Mouse (Mus musculus) lung, postnatal 10 days (tissue): ENCODE data around the gene Ctcfl.

Experiments used
- DNase-seq: peaks from one replicate; pipeline ENCODE4 v3.0.0; 2021

Ctcfl gene

DNA sequence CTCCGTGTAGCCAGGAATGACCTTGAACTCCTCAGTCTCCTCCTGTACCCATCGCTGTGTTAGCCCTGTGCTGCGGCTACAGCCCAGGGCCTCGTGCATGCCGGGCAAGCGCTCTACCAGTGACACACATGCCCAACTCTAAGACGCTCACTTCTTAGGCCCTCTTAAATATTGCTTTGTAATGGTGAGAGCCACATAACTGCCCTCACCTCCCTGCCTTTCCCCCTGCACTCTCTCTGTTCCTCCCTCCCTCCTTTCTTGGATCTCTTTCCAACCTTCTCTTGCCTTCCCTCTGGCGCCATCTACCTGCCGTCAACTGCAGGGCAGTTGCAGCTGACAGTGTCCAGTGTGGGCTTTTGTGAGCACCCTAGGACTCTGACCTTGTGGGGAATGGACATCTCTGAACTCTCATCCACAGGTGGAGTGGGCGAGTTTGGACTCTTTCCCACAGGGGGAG is 38.5 kb downstream of the Ctcfl start:
- DNase-seq = peak; percentile 89

DNA sequence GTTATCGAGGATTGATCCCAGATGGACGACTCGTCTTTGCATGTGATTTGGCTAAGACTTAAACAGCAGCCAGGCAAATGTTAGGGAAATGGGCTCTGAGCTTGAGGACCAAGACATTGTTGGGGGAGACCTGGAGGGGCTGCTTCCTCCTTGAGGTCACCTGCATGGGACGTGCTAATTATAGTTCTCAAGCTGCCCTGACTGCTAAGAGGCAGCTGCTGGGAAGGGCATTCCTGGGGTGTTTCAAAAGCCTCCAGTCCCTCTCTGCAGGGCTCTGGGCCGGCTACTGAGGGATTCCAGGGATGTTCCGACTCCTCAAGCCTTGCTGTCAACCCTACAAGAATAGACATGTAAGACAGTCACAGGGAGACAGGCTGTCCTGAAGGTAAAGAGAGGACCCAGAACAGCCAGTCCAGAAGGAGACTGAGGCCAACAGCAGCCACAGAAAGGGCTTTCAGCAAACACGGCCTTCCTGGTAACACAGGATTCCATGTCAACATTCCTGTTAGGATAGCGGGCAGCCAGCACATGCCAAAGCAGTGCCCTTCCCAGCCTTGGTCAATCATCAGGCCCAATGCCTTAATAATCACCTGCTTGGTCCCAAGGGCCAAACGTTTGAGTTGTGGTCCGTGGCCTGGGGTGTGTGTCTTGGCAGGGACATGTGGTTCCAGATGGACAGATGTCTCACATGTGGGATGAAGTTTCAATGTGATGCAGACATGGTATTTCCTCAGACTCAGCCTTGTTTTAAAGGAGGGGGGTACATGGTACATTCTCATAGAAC is 39.4 kb downstream of the Ctcfl start:
- no peak for DNase-seq

DNA sequence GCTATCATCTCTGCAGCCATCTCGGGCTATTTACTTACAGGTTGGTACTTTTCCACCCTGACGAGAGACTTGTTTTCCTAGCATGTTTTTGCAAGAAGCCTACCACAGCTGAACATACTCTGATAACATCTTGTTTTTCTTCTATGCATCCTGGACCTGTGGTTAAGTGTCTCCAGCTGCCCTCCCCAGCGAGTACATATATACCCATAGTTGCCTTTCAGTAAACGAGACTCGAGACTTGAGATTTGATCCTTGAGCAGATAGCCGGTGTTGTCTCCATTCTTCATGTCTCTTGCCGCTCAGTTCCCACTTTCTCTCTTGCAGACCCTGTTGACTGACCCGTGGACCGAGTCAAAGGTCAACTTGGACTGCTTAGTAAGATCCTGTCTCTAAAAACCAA is 42.4 kb downstream of the Ctcfl start:
- DNase-seq = no peak

DNA sequence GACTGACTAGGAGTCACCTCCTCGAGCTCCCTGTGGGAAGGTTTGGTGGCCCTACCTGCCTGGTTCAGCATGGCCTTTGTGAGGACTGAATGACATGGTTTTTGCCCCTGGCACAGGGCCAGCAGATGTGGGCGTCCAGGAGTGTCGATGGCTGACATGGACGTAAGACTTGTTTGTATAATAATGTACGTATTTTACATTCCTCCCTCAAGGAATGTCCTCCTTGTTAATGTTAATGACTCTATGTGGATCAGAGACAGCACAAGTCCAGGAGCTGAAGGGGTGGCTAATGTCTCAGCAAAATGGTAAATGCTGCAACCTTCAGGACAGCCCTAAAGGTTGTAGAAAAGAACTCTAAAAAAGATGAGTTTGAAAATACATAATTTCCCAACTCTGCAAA is 45.7 kb downstream of the Ctcfl start:
- DNase-seq = no peak

DNA sequence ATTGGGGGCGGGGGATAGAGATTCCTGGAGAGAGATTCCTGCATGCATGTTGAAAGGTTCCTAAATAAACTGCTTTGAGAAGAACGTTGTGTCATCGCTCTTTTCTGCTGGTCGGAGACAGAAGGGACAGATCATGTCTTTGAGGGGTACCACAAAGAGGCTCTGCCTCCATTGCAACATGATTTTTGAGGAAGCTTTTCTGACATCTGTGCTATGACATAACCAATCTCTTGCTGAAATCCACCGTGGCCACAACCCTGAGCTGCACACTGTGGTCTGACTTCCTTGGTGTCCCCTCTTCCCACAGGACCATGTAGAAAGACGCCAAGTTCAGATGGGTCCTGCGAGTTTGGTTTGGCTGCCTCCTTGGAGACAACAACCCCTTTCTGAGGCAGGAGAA is 46.4 kb downstream of the Ctcfl start:
- DNase-seq = no peak

DNA sequence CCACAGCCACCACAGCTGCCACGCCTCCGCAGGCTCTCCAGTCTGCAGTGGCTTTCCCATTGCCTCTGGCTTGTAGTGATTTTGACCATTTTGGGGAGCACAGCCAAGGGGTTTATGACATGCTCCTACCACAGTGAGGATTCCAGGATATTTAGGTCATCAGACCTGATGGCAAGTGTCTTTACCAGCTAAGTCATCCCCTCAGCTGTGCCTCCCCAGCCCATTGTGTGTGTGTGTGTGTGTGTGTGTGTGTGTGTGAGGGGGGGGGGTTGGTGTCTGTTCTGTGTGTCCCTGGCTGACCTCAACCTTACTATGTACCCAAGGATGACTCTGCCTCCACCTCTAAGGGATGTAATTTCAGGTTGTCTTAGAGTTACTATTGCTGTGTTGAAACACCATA is 54.5 kb downstream of the Ctcfl start:
- DNase-seq = no peak

DNA sequence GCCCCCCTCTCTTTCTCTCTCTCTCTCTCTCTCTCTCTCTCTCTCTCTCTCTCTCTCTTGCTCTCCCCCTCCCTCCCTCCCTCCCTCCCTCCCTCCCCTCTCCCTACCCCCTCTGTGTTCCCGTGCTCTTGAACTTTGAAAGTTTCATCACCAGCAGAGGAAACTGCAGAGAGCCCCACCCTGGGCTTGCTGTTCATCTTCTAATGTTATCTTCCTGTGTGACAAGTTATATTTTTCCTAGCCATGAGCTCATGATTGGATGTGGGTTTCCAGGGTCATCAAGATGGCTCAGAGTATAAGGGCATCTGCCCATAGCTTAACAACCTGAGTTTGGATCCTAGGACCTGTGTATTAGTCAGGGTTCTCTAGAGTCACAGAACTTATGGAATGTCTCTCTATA is 56.1 kb downstream of the Ctcfl start:
- no peak for DNase-seq

DNA sequence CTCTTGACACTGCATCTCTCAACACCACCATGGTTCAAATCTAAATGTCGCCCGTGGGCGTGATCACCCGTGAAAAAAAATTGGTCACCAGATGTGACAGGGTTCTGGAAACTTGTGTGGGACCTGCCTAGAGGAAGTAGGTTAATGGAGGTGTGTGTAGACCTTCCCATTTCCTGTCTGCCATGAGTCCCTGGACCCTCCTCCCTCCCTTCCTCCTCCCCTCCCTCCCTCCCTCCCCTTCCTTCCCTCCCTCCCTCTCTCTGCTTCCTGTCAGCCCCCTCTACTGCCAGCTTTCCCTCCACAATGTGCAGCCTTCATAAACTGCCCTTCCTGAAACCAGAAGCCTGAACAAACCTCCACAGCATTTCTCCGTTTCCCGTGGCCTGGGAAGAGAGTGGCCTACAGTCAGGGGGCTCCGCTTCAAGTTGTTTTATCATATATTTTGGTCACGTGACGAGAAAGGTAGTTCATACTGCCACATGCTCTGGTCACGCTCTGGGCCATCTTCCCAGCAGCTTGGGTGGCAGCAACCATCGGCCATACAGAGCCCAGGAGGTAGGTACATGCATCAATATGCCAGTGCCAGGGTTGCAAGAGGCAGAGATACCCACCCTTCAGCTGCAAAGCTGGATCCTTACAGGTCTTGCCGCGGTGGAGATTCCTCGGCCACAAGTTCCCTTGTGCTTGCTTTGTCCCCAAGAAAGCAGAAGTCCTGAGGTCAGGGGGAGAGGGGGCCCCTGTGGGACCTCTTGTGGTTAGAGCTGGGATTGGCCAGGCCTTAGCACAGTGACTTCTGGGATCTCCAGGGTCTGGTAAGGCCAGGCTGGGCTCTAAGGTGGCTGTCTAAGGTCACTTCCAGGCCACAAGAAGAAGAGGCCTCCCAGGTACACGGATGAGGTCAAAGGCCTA is 57.6 kb downstream of the Ctcfl start:
- DNase-seq = no peak

DNA sequence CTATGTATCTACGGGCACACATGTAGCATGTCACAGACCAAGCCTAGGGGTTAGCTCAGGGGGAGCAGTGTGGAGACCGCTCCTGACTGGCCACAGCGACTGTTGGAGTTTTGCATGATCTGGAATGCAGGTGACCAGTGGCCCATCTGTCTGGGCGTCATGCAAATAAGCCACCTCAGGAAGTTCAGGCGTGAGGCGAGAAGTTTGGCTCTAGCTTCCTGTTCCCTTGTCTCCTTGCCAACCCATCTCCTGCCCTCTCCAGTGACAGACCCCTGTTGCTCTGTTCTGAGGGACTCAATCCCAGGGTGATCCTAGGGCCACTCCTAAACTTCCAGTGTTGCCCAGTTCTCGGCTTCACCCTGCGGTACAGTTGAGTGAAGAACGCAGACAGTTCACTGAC is 58.9 kb downstream of the Ctcfl start:
- DNase-seq = no peak

DNA sequence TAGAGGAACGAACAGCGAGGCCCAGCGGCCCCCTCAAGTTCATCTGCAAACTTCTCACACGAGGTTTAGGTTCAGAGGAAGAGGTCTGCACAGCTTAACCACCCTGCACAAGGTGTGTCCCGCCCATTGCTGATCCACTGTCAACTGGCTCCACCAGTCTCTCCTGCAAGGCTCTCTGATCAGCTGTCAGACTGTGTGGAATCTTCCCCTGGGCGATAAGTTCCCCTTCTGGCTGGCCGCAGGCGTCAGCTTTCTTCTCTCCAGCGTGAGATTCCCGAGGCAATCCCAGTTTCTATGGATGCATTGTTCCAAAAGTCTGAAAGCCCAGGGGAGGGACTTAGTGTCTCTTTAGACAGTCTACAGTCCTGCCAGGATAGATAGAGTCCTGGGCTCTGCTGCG is 61.1 kb downstream of the Ctcfl start:
- DNase-seq = no peak

DNA sequence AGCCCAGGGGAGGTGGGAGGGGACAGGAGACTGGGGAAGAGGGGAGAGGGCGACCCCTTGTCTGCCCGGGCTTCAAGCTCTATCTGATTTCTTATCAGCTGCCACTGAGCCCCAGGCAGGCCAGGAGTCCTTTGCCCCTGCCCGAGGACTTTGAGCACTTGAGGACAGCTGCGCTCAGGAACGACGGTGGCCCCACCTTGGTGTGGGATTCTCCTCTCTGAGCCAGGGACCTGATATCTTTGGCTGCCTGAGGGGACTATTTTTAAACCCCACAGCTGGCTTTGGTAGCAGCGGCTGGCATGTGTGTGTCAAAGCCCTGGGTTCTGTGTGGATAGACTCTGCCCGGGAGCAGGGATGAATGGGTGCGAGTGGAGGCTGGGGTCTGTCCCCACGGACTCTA is 61.7 kb downstream of the Ctcfl start:
- DNase-seq = no peak

DNA sequence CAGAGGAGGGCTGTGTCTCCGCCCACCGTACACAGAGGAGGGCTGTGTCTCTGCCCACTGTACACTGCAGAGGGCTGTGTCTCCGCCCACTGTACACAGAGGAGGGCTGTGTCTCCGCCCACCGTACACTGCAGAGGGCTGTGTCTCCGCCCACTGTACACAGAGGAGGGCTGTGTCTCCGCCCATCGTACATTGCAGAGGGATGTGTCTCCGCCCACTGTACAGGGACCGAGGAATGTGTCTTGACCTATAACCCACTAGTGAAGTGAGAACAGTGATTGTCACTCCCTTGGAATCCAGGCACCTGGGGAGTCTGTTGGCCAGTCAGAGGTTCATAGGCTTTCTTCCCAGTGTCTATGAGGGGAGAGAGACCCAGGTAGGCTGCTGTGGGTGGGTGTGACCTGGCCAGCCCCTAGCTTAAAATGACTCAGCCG is 62.4 kb downstream of the Ctcfl start:
- no peak for DNase-seq

DNA sequence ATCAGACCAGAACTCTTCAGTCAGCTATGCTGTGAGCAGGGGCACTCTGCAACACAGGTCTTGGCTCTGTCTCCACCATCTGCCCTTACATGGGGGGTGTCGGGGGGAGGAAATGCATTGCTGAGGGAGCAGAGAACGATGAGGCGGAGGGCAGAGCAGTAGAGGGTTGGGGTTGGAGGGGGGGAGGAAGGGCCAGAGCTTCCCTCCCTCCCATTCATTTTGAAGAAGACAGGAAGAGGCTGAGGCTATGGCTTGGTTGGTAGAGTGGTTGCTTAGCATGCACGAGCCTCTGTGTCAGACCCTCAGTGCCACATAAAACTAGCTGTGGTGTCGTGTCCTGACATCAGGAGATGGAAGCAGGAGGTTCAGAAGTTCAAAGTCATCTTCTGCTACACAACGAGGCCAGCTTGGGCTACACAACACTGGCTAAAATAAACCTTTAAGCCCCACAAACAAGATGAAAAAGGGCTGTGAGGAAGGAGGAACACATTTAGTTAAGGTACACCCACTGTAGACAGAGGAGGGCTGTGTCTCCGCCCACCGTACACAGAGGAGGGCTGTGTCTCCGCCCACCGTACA is 62.9 kb downstream of the Ctcfl start:
- DNase-seq = no peak

DNA sequence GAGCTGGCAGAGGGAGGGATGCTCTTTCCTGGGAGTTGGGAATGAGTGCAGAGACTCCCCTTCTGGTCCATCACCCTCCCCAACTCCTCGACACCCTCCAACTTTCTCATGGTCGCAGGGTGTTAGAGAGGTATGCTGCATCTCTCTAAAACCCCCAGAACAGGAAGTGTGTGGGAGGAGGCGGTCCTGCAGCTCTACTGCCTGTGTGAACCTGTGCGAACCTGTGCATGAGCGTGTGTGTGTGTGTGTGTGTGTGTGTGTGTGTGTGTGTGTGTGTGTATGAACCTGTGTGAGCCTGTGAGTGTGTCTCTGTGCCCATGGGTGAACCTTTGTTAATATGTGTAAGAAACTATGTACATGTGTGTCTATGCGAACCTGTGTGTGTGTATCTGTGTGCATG is 65.5 kb downstream of the Ctcfl start:
- no peak for DNase-seq

DNA sequence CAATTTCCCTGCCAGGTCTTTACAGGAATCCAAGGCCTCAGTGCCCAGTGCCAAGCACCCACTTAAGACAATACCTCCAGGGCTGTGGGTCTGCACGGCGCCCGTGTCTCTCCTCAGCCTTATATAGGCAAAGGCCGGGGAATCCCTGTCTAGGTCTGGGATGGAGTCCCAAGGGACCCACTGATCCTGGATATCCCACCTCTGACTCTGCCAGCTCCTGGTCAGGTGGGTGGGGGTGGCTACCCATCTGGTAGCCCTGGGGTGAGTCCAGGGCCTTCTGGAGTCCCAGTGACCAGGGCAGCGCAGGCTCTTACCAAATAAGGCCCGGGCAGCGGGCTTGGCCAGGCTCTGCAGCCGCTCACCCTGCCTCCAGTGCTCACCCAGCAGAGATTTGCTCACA is 66.4 kb downstream of the Ctcfl start:
- no peak for DNase-seq

DNA sequence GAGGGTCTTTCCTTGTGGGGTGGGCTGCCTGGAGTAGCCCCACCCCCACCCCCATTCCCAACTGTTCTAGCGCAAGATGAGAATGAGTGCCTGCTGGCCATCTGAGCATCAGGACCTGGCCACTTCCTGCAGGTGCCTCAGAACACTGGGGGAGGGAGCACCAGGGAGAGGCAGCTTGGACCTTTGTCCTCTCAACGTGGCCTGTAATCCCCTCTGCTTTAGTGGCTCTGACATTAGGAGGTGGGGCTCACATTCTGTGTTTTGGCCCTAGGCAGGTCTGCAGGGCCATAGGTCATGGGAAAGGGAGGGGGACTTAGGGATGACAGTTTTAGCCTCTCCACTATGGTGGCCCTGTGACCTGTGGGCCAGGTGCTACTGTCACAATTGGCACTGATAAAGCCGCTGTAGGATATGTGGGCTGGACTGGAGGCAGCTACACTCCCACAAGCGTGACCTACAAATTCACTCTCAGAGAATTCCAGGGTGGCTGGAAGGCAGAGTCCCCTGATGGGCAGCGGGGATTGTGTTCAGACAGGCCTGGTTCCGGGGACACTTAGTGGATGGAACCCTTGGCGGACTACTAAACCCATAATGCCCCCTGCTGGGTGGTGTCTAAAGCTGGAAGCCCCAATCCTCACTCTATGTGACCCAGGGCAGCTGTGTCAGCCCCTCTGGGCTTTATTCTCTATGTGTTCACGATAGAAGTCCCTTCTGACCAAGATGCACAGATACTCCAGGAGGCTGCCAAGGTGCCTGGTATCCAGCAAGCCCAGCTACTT is 68.5 kb downstream of the Ctcfl start:
- no peak for DNase-seq

DNA sequence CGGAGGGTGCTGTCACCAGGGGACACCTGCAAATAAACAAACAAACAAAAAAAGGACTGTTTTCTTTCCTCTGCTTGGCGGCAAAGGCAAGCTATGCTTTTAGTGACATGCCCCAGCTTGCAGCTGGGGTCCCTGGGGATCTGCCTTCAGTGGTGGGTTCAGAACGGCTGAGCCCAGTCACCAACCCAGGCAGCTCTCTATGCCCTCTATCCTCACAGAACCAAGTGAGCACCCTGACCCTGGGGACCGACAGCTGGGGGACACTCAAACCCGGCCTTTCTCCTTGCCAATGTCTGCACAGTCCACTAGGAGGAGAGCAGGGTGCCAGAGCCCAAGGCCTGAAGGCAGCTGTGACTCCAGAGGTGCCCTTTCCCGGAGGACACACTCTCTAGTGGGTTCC is 69.5 kb downstream of the Ctcfl start:
- DNase-seq = no peak

DNA sequence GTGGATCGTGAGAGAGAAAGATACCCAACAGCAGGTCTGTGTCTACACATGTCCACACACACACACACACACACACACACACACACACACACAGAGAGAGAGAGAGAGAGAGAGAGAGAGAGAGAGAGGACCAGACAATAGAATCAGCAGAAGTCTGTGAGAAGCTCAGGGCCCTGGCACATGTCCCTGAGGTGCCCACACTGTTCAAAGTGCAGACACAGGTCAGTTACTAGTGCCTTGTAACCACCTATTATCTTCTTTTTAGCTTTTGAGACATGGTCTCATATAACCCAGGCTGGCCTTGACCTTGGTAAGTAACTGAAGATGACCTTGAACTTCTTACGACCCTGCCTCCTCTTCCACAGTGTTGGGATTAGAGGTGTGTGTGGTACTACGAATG is 70.1 kb downstream of the Ctcfl start:
- DNase-seq = no peak

DNA sequence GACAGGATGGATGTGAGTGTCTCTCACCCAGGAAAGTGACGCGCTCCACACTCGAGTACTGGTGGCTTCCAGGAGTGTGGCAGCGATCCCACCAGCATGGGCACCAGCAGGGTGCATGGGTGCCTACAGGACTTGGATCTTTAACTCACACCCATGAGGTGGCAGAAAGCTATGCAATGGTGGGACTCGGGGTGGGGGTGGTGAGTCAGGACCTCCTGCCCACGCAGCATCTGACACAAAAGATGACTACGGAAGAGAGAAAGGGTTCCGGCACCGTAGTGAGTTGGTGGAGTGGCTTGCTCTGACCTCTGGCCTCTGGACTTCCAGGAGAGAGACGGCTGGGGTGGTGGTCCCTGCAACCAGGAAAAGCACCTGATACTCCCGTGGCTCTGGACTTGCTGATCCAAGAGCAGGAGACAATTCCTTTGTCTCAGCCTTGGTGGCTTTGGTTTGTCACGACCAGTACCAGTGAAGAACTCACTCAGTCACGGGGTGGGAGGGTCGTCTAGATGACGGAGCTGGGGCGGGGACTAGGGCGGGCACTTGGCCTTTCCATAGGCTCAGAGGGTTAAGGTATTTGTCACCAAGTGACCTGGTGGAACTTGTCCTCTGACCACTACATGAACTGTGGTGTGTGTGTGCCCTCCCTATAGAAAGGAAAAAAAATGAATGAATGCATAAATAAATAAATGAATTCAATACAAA is 71.1 kb downstream of the Ctcfl start:
- DNase-seq = no peak

DNA sequence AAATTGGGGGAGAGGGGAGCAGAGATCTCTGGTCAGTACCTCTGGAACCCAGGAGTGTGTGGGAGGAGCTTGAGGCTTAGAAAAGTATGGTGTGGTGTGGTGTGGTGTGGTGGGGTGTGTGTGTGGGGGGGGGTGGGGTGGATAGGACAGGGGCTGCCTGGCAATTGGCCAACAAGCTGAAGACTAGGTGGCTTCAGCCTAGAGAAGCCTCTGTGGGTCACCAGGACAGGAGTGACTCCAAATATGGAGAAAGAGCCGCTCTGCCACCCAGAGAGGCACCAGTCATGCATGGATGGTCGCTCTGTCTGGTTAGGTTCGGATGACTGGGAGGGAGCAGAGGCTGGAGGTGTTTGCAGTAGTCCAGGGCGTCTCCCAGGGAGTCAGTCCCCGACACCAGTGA is 71.9 kb downstream of the Ctcfl start:
- DNase-seq = no peak

DNA sequence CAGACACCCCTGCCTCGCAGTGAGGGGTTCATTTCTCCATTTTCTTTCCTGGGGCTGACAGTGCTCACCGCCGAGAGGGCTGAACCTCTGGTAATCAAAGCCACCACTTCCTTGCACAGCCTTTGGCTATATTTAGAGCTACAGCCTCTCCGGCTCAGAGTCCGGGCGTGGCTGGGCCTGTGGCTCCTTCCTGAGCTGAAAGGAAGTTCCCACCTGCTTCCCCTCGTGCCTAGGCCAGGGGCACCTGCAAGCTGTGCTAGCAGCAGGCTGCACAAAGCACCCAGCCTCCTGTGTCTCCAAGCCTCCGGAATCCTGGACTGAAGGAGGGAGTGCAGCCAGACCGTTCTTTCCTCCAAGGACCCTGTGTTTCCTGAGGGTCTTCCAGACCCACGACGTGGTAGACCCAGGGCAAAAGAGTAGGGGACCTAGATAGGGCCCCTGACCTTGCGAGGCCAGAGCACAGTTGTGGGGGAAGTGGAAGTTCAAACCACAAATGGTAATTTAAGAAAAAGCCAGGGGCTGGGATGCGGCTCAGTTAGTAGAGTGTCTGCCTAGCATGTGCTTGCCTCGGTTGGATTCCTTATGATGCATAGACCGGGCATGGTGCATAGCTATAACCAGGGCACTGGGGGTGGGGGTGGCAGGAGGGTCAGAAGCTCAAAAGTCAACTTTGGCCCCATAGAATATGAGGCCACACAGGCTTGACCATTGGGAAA is 72.6 kb downstream of the Ctcfl start:
- no peak for DNase-seq
